Mouse (Mus musculus) kidney, adult 2 months (tissue): ENCODE measurements around the gene Cplx1.

ENCODE experiments used
- CTCF ChIP-seq: fragments of 200-500 bp; conservative IDR thresholded peaks from 2 replicates; pipeline ENCODE4 v1.5.1; 2011; ENCODE audit warnings: low read depth, mild to moderate bottlenecking, control low read depth, low read length, moderate library complexity, mixed read lengths; ENCODE audit not compliant: insufficient read depth, insufficient read length
- POLR2A ChIP-seq: fragments of 200-500 bp; IDR thresholded peaks from one replicate; pipeline ENCODE4 v1.6.1; 2011; ENCODE audit warnings: low read depth, low read length, control low read depth

DNA sequence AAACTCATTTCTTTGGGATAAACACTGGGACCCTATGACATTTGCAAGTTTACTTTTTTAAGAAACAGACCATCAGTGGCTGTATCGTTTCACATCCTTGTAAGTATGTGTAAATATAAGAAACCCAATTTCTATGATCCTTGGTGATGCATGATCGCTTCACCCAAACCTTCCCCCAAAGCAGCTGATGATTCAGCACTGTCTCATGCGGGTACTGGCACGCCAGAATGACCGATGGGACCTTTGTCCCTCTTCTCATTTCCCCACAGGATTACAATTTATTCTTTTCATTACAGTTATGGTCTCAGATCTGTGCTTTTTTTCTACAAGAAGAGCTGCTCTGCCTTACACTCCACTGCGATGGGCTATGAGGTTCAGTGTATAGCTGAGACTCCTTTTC, 23.2 kb upstream of the Cplx1 start:
- TF ChIP-seq POLR2A: no peak
- no peak for TF ChIP-seq CTCF
